Mouse (Mus musculus): ENCODE data around the gene Oprm1. TPM values are rescaled to one million over a fixed set of nuclear protein-coding genes. Genes with fewer than 3 reads are reported as not detected.

The Oprm1 gene
- total and polyA plus RNA-seq, 3 experiments = 0.05 TPM; not detected in 2

DNA sequence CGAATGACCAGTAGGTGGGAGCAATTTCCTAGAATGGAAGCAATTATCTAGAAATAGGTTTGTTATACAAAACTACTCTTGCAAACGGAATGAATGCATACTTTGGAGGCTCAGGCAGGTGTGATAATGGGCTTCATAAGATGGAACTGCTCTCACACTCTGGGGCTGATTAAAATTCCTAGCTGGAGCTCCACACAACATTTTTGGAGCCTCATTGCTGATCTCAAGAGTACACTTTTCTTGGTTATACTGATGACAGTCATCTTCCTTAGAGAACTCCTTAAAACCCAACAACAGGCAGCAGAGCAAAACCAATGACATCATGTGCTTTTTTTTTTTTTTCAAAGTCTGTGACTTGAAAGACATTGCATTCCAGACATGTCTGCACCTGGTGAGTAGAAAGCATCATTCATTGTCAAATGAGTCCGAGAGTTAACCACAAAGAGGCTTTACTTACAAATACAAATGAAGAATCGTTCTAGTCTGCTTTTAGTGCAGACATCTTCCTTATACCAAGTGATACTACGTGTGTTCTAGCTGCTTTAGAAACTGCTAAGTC lies 246.8 kb downstream of the Oprm1 start:
- H3K27me3 ChIP-seq (ENCODE audit: insufficient read depth, low read length) = no peaks in the 10 kb centered on the region
- no peaks in the 10 kb centered on the region for H3K9me3 ChIP-seq (replicated peaks)
- no peaks in the 10 kb centered on the region for H3K36me3 ChIP-seq (replicated peaks)
- TF ChIP-seq POLR2AphosphoS5 (IDR thresholded peaks at IDR 0.05; ENCODE audit: insufficient replicate concordance, low read depth, low read length) (no peak), GATA1 (IDR thresholded peaks at IDR 0.05; ENCODE audit: borderline replicate concordance, low read length) (no peak), TAL1 (conservative IDR thresholded peaks at IDR 0.05; ENCODE audit: low read depth, low read length) (no peak), GATA2 (IDR thresholded peaks at IDR 0.05; ENCODE audit: borderline replicate concordance, low read depth, low read length) (no peak), CTCF (IDR thresholded peaks at IDR 0.05; ENCODE audit: low read depth, low read length) (no peak)
- ATAC-seq (ENCODE audit: extremely low read depth, insufficient number of reproducible peaks, low FRiP score, poor library complexity, severe bottlenecking) = no peak
- H3K4me1 ChIP-seq (ENCODE audit: insufficient read depth, low read depth, low read length) = no peaks in the 10 kb centered on the region
- DNase-seq (ENCODE audit: low spot score) = no peak
- no peak overlapping the region for H3K4me3 ChIP-seq (ENCODE audit: low read depth, low read length)

GRCm38 (mm10) chr10:7010543-7010942 lies 252.2 kb downstream of the Oprm1 start:
- DNase-seq (ENCODE audit: low spot score) (no peak), ATAC-seq (ENCODE audit: extremely low read depth, insufficient number of reproducible peaks, low FRiP score, poor library complexity, severe bottlenecking) (no peak)
- H3K4me1 ChIP-seq (ENCODE audit: insufficient read depth, low read depth, low read length) = no peaks in the 10 kb centered on the region
- H3K4me3 ChIP-seq (ENCODE audit: low read depth, low read length) = no peak overlapping the region
- H3K9me3 ChIP-seq (replicated peaks) = no peaks in the 10 kb centered on the region
- no peak for TF ChIP-seq GATA1 (IDR thresholded peaks at IDR 0.05; ENCODE audit: borderline replicate concordance, low read length)
- TF ChIP-seq CTCF (IDR thresholded peaks at IDR 0.05; ENCODE audit: low read depth, low read length) = no peak
- no peak for TF ChIP-seq POLR2AphosphoS5 (IDR thresholded peaks at IDR 0.05; ENCODE audit: insufficient replicate concordance, low read depth, low read length)
- TF ChIP-seq TAL1 (conservative IDR thresholded peaks at IDR 0.05; ENCODE audit: low read depth, low read length) = no peak
- TF ChIP-seq GATA2 (IDR thresholded peaks at IDR 0.05; ENCODE audit: borderline replicate concordance, low read depth, low read length) = no peak
- H3K27me3 ChIP-seq (ENCODE audit: insufficient read depth, low read length) = no peaks in the 10 kb centered on the region
- no peaks in the 10 kb centered on the region for H3K36me3 ChIP-seq (replicated peaks)

- no peak for DNase-seq (ENCODE audit: low spot score)
- no peak for ATAC-seq (ENCODE audit: extremely low read depth, insufficient number of reproducible peaks, low FRiP score, poor library complexity, severe bottlenecking)
- Histone ChIP-seq H3K4me3 (ENCODE audit: low read depth, low read length) (no peak overlapping the region), H3K4me1 (ENCODE audit: insufficient read depth, low read depth, low read length) (no peaks in the 10 kb centered on the region), H3K36me3 (replicated peaks) (no peaks in the 10 kb centered on the region), H3K9me3 (replicated peaks) (no peaks in the 10 kb centered on the region), H3K27me3 (ENCODE audit: insufficient read depth, low read length) (no peaks in the 10 kb centered on the region)
- no peak for TF ChIP-seq TAL1 (conservative IDR thresholded peaks at IDR 0.05; ENCODE audit: low read depth, low read length)
- no peak for TF ChIP-seq GATA1 (IDR thresholded peaks at IDR 0.05; ENCODE audit: borderline replicate concordance, low read length)
- no peak for TF ChIP-seq GATA2 (IDR thresholded peaks at IDR 0.05; ENCODE audit: borderline replicate concordance, low read depth, low read length)
- no peak for TF ChIP-seq CTCF (IDR thresholded peaks at IDR 0.05; ENCODE audit: low read depth, low read length)
These were observed 256.9 kb downstream of the Oprm1 start for GRCm38 (mm10) chr10:7015199-7015598.

DNA sequence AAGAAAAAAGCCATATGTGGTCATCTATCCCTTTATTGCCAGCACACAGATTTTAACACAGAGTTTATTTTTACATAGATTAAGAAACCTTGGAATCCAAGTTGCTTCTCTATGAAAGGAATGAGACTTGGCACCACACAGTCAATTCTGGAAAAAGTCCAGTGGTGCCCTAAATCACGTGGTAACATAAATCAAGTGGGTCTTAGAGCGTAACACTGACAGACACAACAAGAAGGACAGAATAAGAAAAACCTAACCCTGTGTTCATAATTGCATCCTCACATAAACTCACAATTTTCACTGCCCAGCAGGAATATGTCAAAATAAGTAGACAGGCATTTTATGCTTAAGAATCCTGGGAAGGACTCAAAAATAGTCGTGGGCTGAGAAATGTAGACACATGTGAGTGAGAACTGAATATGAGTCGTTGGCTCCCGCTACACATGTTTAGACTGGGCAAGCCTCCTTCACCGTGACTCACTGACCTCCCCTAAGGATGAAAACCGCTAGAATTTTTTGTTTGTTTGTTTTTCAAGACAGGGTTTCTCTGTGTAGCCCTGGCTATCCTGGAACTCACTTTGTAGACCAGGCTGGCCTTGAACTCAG lies 261.6 kb downstream of the Oprm1 start:
- Histone ChIP-seq H3K9me3 (replicated peaks) (no peaks in the 10 kb centered on the region), H3K36me3 (replicated peaks) (no peaks in the 10 kb centered on the region), H3K27me3 (ENCODE audit: insufficient read depth, low read length) (no peaks in the 10 kb centered on the region), H3K4me3 (ENCODE audit: low read depth, low read length) (no peak overlapping the region), H3K4me1 (ENCODE audit: insufficient read depth, low read depth, low read length) (no peaks in the 10 kb centered on the region)
- TF ChIP-seq CTCF (IDR thresholded peaks at IDR 0.05; ENCODE audit: low read depth, low read length) (no peak), POLR2AphosphoS5 (IDR thresholded peaks at IDR 0.05; ENCODE audit: insufficient replicate concordance, low read depth, low read length) (no peak)
- ATAC-seq (ENCODE audit: extremely low read depth, insufficient number of reproducible peaks, low FRiP score, poor library complexity, severe bottlenecking) (no peak), DNase-seq (ENCODE audit: low spot score) (no peak)

- no peak overlapping the region for H3K4me3 ChIP-seq (ENCODE audit: low read depth, low read length)
- no peaks in the 10 kb centered on the region for H3K4me1 ChIP-seq (ENCODE audit: insufficient read depth, low read depth, low read length)
- DNase-seq (ENCODE audit: low spot score) = no peak
- H3K27me3 ChIP-seq (ENCODE audit: insufficient read depth, low read length) = no peaks in the 10 kb centered on the region
- ATAC-seq (ENCODE audit: extremely low read depth, insufficient number of reproducible peaks, low FRiP score, poor library complexity, severe bottlenecking) = no peak
- no peaks in the 10 kb centered on the region for H3K36me3 ChIP-seq (replicated peaks)
- no peak for TF ChIP-seq CTCF (IDR thresholded peaks at IDR 0.05; ENCODE audit: low read depth, low read length)
- TF ChIP-seq GATA2 (IDR thresholded peaks at IDR 0.05; ENCODE audit: borderline replicate concordance, low read depth, low read length) = no peak
- no peak for TF ChIP-seq POLR2AphosphoS5 (IDR thresholded peaks at IDR 0.05; ENCODE audit: insufficient replicate concordance, low read depth, low read length)
- TF ChIP-seq TAL1 (conservative IDR thresholded peaks at IDR 0.05; ENCODE audit: low read depth, low read length) = no peak
- TF ChIP-seq GATA1 (IDR thresholded peaks at IDR 0.05; ENCODE audit: borderline replicate concordance, low read length) = no peak
- no peaks in the 10 kb centered on the region for H3K9me3 ChIP-seq (replicated peaks)
These were observed 262.2 kb downstream of the Oprm1 start for GRCm38 (mm10) chr10:7020551-7020950.

- Histone ChIP-seq H3K4me3 (ENCODE audit: low read depth, low read length) (no peak overlapping the region), H3K27me3 (ENCODE audit: insufficient read depth, low read length) (no peaks in the 10 kb centered on the region), H3K9me3 (replicated peaks) (no peaks in the 10 kb centered on the region), H3K36me3 (replicated peaks) (no peaks in the 10 kb centered on the region), H3K4me1 (ENCODE audit: insufficient read depth, low read depth, low read length) (no peaks in the 10 kb centered on the region)
- no peak for DNase-seq (ENCODE audit: low spot score)
- ATAC-seq (ENCODE audit: extremely low read depth, insufficient number of reproducible peaks, low FRiP score, poor library complexity, severe bottlenecking) = no peak
- TF ChIP-seq GATA2 (IDR thresholded peaks at IDR 0.05; ENCODE audit: borderline replicate concordance, low read depth, low read length) = no peak
- no peak for TF ChIP-seq CTCF (IDR thresholded peaks at IDR 0.05; ENCODE audit: low read depth, low read length)
- TF ChIP-seq TAL1 (conservative IDR thresholded peaks at IDR 0.05; ENCODE audit: low read depth, low read length) = no peak
- no peak for TF ChIP-seq POLR2AphosphoS5 (IDR thresholded peaks at IDR 0.05; ENCODE audit: insufficient replicate concordance, low read depth, low read length)
- TF ChIP-seq GATA1 (IDR thresholded peaks at IDR 0.05; ENCODE audit: borderline replicate concordance, low read length) = no peak
These were observed 266.7 kb downstream of the Oprm1 start for GRCm38 (mm10) chr10:7025028-7025427.

Data from G1E (cell line).